Mouse (Mus musculus) stomach, postnatal 0 days (tissue): ENCODE measurements at regions not wholly inside any gene's neighbourhood (a gene's known extent, or its start where the extent isn't known, plus 50 kb on each side); places are given as distances from the start of the nearest gene placed in this dataset.
A peak's percentile ranks its signal among the peaks of the same experiment; 100 is the strongest.

ENCODE experiments used
- ATAC-seq: fragments of 200-750 bp; cut with Nextera tagmentation; 2 replicates; pipeline ENCODE4 v1.8.0; 2017; ENCODE audit not compliant: low FRiP score, low TSS enrichment
- DNase-seq: peaks from one replicate; pipeline ENCODE4 v3.0.0-alpha.2; 2016; ENCODE audit warnings: low spot score
- H3K27ac ChIP-seq: fragments of 300-500 bp; sonication (generic); replicated peaks from 2 replicates; pipeline ENCODE4 v1.5.1; 2014; ENCODE audit warnings: mild to moderate bottlenecking, control low read depth
- H3K27me3 ChIP-seq: fragments of 300-500 bp; sonication (generic); 2 replicates; pipeline ENCODE4 v1.6.1; 2014; ENCODE audit warnings: low read length; ENCODE audit not compliant: control insufficient read depth, insufficient read depth
- H3K36me3 ChIP-seq: fragments of 300-500 bp; sonication (generic); 2 replicates; pipeline ENCODE4 v1.6.1; 2014; ENCODE audit warnings: low read length, mixed read lengths; ENCODE audit not compliant: control insufficient read depth, insufficient read depth
- H3K4me1 ChIP-seq: fragments of 300-500 bp; sonication (generic); replicated peaks from 2 replicates; pipeline ENCODE4 v1.6.1; 2014; ENCODE audit warnings: antibody characterized with exemption; ENCODE audit not compliant: control insufficient read depth, insufficient read depth
- H3K4me2 ChIP-seq: fragments of 300-500 bp; sonication (generic); replicated peaks from 2 replicates; pipeline ENCODE4 v1.6.1; 2014; ENCODE audit warnings: low read depth, mild to moderate bottlenecking, control low read depth, moderate library complexity
- H3K4me3 ChIP-seq: fragments of 300-500 bp; sonication (generic); 2 replicates; pipeline ENCODE4 v1.5.1; 2014; ENCODE audit warnings: low read depth, low read length, control low read depth
- H3K9ac ChIP-seq: fragments of 300-500 bp; sonication (generic); 2 replicates; pipeline ENCODE4 v1.6.1; 2014; ENCODE audit warnings: mild to moderate bottlenecking, low read length, control low read depth, mixed read lengths
- H3K9me3 ChIP-seq: fragments of 300-500 bp; sonication (generic); 2 replicates; pipeline ENCODE4 v1.6.1; 2016; ENCODE audit warnings: low read length; ENCODE audit not compliant: control insufficient read depth
- CTCF ChIP-seq: IDR thresholded peaks from 2 replicates; pipeline ENCODE4 v1.5.1; 2016; ENCODE audit warnings: antibody characterized with exemption, low read depth, mild to moderate bottlenecking, moderate library complexity
- EP300 ChIP-seq: optimal IDR thresholded peaks from 2 replicates; pipeline ENCODE3; 2016; ENCODE audit warnings: antibody characterized with exemption
- WGBS: fragments of 180-500 bp; shearing (Covaris S2); extraction: QIAGEN DNeasy Blood & Tissue Kit; methylation state at CpG from one replicate; pipeline ENCODE4 v1.1.7; 2014; 5-methylcytosine and 5-hydroxymethylcytosine counted together

- no peak for ATAC-seq
- H3K27ac ChIP-seq: no peak overlapping the region
- 84% methylated on average over 4 of the region's 4 CpGs for WGBS
Measured at GRCm38 (mm10) chr10:99908044-99908443, 107.4 kb upstream of the Kitl start.

GRCm38 (mm10) chr10:99906778-99907435, 108.5 kb upstream of the Kitl start:
- 82% methylated on average over 6 of the region's 6 CpGs for WGBS
- no peaks in the 10 kb centered on the region for H3K36me3 ChIP-seq
- TF ChIP-seq EP300 (no peak), CTCF (no peak)
- no peak overlapping the region for H3K4me2 ChIP-seq
- H3K9ac ChIP-seq: no peak overlapping the region
- ATAC-seq (no peak), DNase-seq (no peak)
- H3K4me3 ChIP-seq: no peak overlapping the region
- no peak overlapping the region for H3K27ac ChIP-seq
- no peaks in the 10 kb centered on the region for H3K27me3 ChIP-seq
- no peaks in the 10 kb centered on the region for H3K4me1 ChIP-seq
- H3K9me3 ChIP-seq: no peaks in the 10 kb centered on the region

More at GRCm38 (mm10) chr10:99908044-99908443, 107.4 kb upstream of the Kitl start:
- no peak overlapping the region for H3K4me3 ChIP-seq
- DNase-seq: no peak
- no peak overlapping the region for H3K9ac ChIP-seq
- H3K9me3 ChIP-seq: no peaks in the 10 kb centered on the region
- H3K36me3 ChIP-seq: no peaks in the 10 kb centered on the region
- no peaks in the 10 kb centered on the region for H3K27me3 ChIP-seq
- no peak for TF ChIP-seq EP300
- no peak for TF ChIP-seq CTCF
- no peak overlapping the region for H3K4me2 ChIP-seq
- no peaks in the 10 kb centered on the region for H3K4me1 ChIP-seq

- TF ChIP-seq EP300 (no peak), CTCF (no peak)
- H3K4me1 ChIP-seq: no peaks in the 10 kb centered on the region
- no peaks in the 10 kb centered on the region for H3K27me3 ChIP-seq
- H3K9ac ChIP-seq: no peak overlapping the region
- 51% methylated on average over 9 of the region's 9 CpGs for WGBS
- no peak overlapping the region for H3K27ac ChIP-seq
- no peak for DNase-seq
- no peaks in the 10 kb centered on the region for H3K36me3 ChIP-seq
- peak; percentile 63; the same call in 1 of the 2 replicates for ATAC-seq
- no peaks in the 10 kb centered on the region for H3K9me3 ChIP-seq
- H3K4me2 ChIP-seq: no peak overlapping the region
- H3K4me3 ChIP-seq: no peak overlapping the region
Measured at GRCm38 (mm10) chr10:99902280-99903231, 112.9 kb upstream of the Kitl start.

GRCm38 (mm10) chr10:99900955-99901835, 114.2 kb upstream of the Kitl start:
- Histone ChIP-seq H3K4me3 (no peak overlapping the region), H3K4me1 (no peaks in the 10 kb centered on the region), H3K9ac (no peak overlapping the region), H3K9me3 (no peaks in the 10 kb centered on the region), H3K36me3 (no peaks in the 10 kb centered on the region), H3K27me3 (no peaks in the 10 kb centered on the region), H3K4me2 (no peak overlapping the region), H3K27ac (no peak overlapping the region)
- DNase-seq: no peak
- 89% methylated on average over 8 of the region's 8 CpGs for WGBS
- TF ChIP-seq CTCF: no peak
- TF ChIP-seq EP300: no peak
- ATAC-seq: no peak

- ATAC-seq (no peak), DNase-seq (no peak)
- TF ChIP-seq EP300 (no peak), CTCF (no peak)
- no peaks in the 10 kb centered on the region for H3K27me3 ChIP-seq
- H3K9me3 ChIP-seq: no peaks in the 10 kb centered on the region
- no peaks in the 10 kb centered on the region for H3K36me3 ChIP-seq
- no peak overlapping the region for H3K9ac ChIP-seq
- no peak overlapping the region for H3K4me2 ChIP-seq
- no peaks in the 10 kb centered on the region for H3K4me1 ChIP-seq
- no peak overlapping the region for H3K4me3 ChIP-seq
- H3K27ac ChIP-seq: no peak overlapping the region
- WGBS: 38% methylated on average over 3 of the region's 3 CpGs
Measured at GRCm38 (mm10) chr10:99893999-99894398, 121.4 kb upstream of the Kitl start.
